Mouse (Mus musculus): ENCODE data around the gene Camk1g.

The Camk1g gene

DNA sequence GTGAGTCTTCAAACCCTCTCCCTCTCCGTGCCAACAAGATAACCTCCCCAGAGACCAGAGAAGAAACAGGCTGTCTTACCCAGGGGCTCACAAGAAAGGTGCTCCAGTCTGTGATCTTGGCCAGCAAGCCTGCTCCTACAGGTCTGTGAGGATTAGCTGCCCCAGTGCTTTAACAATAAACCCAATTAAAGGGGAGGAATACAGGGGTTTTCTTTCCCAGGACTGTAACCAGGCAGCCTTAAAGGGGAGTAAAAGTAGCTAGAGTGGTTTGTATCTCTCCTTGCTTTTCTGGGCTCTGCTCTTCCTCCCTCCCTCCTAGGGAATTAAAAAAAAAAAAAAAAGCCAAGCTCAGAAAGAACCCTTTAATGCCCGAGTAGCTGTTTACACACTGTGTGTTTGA, at the start of gene Camk1g:
Camk1g (minus strand) TSS at position 203 of the 400 bp plus-strand sequence.
- DNase-seq (ENCODE audit: low spot score), result no peak

DNA sequence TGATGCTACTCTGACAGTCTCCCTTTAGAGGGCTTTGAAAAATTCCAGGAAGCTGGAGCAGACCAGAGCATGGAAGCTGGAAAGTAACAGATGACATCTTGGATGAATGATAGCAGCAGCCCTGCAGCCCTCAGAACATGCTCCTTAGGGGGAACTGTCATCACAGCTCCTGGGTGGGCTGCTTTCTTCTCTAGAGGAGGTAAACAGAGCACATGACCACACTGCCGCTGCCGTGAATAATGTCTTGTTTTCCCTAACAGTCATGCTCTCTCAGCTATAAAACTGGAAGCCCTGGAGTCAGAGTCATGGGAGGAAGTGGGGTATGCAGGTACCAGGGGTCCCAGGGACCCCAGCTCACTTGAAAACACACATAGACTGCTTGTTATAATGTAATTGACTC, 49.1 kb upstream of the Camk1g start:
- no peak for DNase-seq (ENCODE audit: low spot score)

DNA sequence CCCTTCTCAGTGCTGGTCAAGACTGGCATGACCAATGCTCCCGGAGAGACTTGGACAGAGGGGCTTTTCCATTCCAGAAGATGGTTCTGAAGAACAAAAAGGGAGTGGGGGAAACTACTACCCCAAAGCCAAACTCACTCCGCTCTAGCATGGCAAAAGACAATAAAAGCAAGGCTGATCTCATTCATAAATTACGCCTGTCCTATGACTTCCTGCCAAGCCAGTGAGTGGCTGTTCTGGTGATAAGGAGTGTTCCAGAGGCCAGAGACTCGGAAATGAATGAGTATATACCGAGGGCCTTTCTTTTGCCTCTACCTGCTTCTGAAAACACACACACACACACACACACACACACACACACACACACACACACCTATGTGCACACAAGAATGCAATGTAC, 48.6 kb upstream of the Camk1g start:
- no peak for DNase-seq (ENCODE audit: low spot score)

DNA sequence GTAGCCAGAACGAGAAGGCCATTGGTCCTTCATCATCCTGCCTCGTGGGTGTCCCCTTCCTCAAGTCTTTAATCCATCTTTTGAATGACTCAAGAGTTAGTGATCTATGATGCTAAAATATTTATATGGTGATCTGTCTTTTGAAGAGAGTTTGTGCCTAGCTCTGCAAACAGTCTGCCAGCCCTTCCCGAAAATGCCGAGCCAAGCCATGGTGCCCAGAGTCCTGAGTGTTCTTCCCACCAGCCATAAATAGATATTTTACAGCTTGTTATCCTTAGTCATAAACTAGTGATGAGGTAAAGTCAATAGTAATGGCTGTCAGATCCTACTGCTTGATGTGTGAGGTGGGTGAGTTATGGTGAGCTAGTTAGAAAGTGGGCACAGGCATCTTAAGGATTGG, 44.0 kb upstream of the Camk1g start:
- DNase-seq (ENCODE audit: low spot score), result no peak

DNA sequence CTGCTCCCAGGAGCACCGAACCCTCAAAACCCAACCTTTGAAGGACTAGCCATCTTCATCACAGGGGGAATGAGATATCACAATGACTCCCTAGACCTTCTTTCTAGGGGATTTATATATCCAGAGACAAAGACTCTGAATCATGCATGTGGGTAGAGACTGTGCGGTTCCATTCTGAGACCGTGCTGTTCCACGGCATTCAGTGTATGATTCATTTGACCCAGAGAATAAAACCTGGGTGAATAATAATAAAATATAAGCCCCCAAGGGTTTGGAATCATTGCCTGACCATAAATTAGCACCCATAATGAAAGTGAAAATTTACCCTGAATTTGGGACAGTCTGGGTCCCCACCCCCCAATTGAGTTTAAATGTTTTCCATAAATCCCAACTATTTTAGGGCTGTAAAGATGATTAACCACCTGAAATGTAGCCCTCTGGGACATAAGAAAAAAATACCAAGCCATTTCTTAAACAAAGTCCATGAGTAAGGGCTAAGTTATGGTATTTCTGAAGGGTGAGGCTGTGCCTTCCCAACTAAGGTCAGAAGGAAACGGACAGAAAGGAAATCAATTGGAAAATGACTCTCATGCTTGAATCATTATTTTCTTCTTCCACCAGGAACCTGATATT, 43.4 kb upstream of the Camk1g start:
- no peak for DNase-seq (ENCODE audit: low spot score)

DNA sequence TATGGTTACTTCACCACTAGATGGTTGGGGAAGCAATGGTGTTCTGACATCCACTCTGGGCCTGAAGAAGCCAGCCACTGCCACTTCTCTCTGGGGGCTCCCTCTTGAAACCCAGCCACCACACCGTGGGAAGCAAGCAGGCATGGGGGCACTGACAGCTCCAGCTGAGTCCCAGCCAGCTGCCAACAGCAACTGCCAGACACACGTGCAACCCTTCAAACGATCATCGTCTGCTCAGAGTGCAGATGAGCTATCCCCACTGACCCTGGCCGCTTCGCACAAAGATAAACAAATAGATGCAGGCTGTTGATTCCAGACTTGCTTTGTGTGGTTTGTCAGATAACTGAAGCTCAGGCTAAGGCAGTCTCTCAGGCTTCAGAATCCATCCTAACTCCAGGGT, 37.4 kb upstream of the Camk1g start:
- no peak for DNase-seq (ENCODE audit: low spot score)

DNA sequence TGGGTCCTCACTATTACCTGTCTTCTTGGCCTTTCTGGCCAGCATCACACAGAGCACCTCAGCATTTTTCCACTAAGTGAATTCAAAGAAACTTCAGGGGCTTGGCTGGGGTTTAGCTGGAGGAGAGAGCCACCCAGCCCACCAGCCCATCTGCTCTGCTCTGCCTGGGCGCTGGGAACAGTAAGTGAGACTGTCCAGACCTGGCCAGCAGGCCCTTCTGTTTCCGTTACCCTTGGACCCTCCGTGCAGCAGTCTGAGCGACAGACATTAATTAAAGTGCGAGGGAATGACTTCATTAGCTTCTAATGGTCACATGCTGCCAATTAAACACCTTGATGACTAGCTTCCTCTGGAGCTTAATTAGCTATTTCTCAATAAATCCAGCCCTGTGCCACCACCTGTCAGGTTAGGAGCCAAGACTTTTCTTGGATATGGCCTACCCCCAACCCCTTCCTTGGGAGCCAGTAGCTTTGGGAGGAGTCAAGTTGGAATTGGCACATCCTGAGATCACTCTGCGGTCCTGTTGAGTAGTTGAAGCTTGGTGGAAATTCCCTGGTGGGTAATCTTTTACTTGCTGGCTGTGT, 36.1 kb upstream of the Camk1g start:
- no peak for DNase-seq (ENCODE audit: low spot score)

DNA sequence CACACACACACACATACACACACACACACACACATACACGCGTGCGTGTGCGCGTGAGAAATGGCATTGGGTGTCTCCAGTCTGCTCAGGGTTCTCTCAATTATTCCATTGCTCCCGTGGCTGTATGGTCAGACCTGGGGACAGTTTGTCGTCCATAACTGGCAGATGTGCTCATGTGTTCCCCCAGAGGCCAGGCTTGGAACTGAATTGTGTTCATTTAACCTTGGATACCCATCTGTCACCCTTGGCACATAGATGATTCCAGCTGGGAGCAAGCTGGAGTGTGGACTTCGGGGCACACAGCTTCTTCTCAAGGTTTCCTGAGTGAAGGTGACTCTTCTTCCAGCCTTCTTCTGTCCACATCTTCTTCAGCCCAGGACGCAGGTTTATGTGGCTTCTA, 31.6 kb upstream of the Camk1g start:
- DNase-seq (ENCODE audit: low spot score), result no peak

DNA sequence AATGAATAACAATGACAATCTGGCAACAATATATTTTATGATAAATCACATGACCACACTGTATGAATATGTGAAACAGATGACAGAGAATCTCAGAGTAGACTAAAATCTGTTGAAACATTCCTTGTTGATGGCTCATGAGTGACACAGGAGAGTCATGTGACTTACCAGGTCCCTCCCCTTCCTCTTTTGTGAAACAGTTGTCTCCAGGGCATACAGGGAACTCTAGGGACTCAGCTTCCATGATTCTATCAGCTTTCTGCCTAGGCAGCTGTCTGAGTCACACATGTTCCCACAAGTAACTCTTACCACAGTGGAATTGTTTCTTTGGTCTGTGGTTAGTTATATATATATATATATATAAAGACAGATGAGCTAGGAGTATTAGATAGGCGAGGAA, 30.2 kb upstream of the Camk1g start:
- no peak for DNase-seq (ENCODE audit: low spot score)

DNA sequence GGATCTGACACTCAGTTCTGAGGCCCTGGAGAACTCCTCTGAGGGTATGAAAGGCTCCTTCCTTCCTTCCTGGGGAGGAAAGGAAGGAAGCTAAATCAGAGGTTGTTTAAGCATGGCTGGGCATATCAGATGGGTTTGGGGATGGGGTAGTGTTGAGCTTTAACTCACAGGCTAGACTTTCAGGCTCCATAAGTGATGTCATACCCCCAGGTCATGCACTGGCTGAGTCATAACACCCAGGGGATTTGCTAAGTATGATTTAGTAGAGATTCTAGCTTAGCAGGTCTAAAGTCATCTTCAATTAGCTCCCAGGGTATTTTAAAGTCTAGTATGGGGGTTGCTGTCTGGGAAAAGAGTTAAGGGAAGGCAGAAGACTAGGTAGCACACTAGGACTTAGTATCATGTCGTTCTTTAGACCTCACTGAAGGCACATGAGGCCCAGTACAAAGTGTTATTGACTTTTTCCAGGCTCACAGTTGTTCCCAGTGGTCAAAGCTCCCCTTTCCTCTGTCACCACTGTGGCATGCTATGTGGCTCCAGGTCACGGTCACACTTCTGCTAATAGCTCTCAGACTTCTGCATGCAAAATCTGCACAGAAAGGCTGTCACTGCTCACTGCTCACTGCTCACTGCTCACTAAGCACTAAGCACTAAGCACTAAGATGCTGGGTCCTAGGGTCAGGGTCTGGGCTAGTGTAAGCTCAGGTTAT, 28.8 kb upstream of the Camk1g start:
- no peak for DNase-seq (ENCODE audit: low spot score)

DNA sequence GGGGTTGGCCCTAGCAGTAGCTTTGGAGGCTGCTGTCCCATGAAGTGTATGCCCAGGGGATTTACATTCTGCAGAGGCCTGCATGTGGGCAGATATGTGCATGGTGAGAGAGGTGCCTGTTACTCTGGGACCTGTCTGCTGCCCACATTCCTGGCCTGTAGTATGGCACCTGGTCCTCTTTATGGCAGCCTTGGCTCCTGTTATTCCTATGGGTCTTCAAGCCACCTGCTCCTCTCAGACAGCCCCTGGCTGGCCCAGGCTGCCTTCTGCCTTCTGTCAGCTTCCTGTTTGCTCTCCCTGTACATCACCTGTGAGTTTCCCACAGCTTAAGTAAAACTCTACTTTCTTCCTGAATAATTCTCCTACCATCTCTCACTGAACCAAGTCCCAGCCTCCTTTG, 27.0 kb upstream of the Camk1g start:
- no peak for DNase-seq (ENCODE audit: low spot score)

DNA sequence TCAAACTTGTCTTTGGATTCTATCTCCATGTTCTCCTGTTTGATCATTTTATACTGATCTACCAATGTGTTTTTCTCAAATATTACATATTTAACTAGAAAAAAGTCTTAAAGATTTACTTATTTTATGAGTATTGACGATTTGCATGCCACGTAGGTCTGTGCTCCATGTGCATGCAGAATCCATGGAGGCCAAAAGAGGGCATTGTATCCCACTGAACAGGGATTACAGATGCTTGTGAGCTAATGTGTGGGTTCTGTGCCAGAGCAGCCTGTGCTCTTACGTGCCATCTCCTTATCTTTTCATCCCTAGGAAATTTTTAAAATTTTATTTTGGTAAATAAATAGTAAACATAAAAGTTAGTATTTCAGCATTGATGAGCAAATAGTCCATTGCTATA, 22.2 kb upstream of the Camk1g start:
- DNase-seq (ENCODE audit: low spot score), result no peak

DNA sequence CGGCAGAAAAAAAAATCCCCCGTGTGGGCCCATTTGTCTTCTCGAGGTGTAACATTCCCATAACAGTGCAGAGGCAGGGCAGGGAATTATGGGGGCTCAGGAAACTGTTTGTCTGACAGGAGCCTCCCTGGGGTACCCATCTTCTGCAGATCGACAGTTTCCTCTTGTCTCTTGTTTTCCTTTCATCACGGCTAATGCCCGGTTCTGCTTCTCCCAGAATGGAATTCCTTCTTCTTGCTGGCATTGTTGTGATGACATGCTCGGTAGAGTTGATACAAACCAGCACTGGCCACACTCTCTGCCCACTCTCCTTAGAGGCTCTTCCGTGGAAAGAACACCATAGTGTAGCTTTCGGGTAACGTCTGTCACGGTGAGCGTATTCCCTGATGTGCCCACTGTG, 19.9 kb upstream of the Camk1g start:
- DNase-seq (ENCODE audit: low spot score), result no peak

DNA sequence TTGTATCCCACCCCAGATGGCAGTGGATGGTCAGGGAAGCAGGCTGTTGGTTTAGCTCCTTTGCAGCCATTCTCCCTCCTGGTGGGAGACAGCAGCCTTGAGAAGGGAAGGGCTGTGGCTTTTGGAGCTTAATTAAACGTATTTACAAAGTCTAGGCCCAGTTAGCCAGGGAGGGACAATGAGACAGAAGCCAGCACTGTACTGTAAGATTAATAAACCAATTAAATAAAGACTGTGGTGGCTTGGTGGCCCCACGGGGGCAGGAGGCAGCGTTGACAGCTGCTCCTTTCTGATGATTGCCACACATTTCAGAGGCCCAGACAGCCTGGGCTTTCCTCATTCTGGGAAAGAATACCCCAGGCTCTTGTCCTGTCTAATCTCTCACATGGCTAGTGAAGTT, 19.4 kb upstream of the Camk1g start:
- DNase-seq (ENCODE audit: low spot score), result no peak

DNA sequence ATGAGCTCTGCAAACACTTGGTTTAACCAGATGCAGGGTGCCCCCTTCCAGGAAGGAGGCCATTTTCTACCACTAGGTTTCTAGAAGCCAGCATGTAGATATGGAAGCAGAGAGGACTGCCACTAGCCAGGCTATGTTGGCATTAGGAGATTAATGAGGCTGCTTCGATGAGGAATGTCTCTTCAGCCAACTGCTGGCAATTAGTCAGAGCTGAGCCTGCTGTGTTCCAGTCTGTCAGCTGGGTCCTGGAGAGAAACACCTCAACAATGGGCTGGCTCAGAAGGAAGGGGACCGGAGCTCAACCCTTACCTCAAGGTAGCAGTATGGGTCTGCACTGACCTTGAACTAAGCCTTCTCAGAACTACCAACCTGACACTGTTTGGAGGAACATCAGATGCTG, 17.1 kb upstream of the Camk1g start:
- DNase-seq (ENCODE audit: low spot score), result no peak

DNA sequence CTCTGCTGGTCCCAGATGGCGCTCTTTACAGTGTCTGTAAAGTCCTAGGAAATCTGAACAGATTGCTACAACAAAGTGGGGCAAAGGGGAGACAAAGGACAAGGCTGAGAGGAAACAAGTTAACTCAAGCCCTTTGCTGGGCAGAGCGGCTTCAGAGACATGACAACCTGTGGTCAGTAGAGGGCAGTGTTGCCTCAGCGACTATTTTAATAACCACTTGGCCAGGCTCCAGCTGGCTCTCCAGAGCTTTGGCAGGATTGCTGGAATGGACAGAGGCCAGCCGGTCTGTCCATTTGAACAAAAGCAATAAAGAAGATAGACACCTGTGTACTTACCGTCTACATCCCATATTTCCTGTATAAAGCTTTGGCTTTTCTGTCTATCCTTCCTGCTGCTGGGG, 16.0 kb upstream of the Camk1g start:
- DNase-seq (ENCODE audit: low spot score), result peak; percentile 93

DNA sequence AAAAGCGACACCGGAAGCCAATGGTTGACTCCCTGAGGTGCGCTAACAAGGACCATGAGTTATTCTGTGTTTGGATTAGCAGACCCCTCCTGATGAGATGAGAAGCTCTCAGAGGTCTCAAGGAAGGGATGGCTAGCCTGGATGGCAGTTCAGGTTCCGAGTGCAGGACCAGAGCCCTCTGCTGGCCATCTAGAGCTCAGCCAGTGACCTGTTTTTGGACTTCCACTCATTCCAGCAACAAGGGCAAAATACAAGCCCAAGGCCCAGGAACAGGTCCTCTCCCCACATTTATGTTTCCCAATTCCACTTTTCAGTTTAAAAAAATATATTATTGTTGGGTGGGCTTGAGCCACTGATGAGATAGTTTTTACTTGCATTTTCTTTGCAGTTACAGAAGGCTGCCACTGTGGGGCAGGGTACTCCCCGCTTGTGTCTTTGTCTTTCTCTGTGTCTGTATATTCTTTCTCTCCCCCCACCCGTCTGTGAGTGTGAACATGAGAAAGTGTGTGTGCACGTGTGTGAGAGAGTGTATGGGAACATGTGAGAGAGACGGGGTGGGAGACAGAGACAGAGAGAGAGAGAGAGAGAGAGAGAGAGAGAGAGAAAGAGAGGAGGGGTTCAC, 12.9 kb upstream of the Camk1g start:
- DNase-seq (ENCODE audit: low spot score), result peak; percentile 66

DNA sequence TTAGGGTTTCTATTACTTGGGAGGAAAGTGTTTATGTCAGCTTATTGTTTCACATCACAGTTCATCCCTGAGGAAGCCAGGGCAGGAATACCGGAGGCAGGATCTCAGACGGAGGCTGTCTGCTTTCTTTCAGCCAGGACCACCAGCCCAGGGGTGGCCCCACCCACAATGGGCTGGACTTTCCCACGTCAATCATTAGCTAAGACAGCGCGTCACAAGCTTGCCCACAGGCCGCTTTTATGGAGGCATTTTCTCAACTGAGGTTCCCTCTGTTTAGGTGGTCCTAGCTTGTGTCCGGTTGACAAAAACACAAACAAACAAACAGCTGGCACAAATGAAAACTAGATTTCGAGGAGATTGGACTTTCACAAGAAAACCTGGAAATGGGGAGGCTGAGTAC, 12.3 kb upstream of the Camk1g start:
- no peak for DNase-seq (ENCODE audit: low spot score)

DNA sequence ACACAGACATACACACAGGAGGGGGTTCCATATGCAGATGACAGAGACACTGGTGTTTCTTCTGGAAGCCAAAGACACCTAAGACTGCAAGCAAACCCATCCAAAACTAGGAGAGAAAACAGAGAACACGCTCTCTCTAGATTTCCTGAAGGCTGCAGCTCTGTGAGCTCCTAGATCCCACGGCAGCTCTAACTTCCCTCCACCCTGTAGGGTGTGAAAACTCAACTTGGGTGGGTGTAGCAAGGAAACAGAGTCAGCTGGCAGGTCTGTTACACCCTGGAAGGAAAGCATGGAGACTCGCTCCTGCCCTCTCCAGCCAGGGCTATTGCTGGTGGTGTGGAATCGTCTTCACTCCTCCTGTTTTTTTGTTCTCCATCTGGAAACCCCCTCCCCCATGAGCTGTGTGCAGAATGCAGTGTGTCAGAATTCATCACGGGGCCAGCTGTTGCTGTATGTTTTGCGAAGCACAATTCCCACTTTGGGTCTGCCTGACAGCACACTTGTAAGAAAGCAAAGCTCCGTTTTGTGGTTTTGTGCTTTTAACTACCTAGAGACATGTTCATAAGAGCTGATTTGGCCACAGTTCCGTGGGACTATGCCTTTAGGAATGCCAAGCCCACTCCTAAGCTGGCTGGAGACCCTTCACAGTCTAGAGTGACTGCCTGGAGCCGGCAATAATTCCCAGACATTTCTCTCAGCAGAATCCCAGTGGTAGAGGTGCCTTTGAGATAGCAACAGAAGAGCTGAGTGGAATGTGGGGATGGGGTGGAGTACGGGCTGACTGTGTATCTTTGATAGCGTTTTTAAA, 11.7 kb upstream of the Camk1g start:
- no peak for DNase-seq (ENCODE audit: low spot score)

DNA sequence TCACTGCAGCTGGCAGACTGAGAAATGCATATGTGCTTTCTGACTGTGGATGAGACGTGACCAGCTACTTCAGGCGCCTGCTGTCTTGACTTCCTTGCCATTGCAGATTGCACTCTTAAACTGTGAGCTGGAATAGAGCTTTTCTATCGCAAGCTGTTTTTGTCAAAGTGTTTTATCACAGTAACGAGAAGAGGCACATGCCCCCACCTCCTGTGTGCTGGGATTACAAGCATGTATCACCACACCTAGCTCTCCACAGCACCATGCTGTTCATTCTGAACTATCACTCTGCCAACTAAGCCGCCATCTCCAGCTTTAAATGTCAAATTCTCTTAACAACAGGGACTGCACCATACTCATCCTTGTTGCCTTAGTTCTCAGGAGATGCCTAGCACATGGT, 10.8 kb upstream of the Camk1g start:
- DNase-seq (ENCODE audit: low spot score), result no peak

DNA sequence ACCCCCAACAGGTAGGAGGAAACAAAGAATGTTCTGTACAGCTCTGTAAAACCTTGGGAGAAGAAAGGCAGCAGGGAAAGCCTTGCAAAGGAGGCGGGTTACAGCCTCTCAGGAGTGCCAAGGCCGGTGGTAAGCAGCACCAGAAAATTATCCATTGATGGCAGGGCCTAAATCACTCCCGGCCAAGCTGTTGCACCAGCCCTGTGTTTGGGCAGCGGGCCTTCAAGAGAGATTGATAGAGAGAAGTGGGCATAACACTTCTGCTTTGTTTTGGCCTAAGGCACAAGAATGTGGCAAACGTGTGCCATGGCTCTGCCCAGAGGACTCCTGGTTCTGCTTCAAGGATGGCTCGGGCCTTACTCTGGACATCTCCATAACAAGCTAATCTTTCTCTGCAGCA, 9.5 kb upstream of the Camk1g start:
- no peak for DNase-seq (ENCODE audit: low spot score)

DNA sequence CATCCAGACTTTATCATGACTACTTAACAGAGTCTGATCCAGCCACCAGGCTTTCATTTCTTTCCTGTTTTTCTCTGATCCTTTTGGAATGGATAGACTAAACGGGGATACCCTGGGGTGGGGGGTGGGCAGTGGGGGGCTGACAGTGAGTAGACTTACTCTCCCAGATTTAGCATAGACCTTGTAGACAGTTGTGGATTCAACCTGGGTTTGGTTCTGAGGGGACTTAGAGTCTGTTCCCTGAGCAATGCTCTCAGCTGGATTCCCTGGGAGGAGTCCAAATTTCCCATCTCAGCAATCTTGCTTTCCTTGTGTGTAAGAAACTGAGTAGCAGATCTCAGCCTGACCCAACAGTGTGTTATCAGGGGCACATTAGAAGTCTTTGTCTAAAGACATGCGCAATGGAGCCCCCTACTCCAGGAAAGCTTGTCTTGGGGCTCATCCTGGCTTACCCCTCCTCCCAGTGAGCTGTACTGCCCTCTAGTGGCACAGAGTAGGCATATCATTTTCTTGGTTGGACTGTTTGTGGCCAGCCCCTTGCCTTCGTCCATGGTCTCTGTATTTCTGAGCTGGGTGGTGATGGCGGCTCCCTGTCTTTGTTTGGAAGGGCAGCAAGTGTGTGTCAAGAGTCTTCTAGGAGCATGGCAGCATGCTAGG, 6.5 kb upstream of the Camk1g start:
- no peak for DNase-seq (ENCODE audit: low spot score)

All from testis, postnatal 10 days (tissue).